Mouse (Mus musculus) regulatory T cell (primary cell): ENCODE measurements at regions not wholly inside any gene's neighbourhood (a gene's known extent, or its start where the extent isn't known, plus 50 kb on each side); places are given as distances from the start of the nearest gene placed in this dataset.

ENCODE experiments used
- in situ Hi-C: fragments of 300-600 bp; cut with MboI, MseI; formaldehyde crosslinking; loops from one replicate; pipeline ENCODE4 v1.15.1; 2025; ENCODE audit warnings: high pct_unique_total_duplicates

GRCm38 (mm10) chr9:26383996-26384395, 349.5 kb upstream of the B3gat1 start:
- in situ Hi-C loops, result no loop called here

- in situ Hi-C loops, result no loop called here
Observed at GRCm38 (mm10) chr9:26398635-26399034, 334.9 kb upstream of the B3gat1 start.

- in situ Hi-C loops, result no loop called here
Observed at GRCm38 (mm10) chr9:26422897-26423823, 310.4 kb upstream of the B3gat1 start.

- in situ Hi-C loops, result no loop called here
Observed at GRCm38 (mm10) chr9:26435507-26435906, 298.0 kb upstream of the B3gat1 start.

GRCm38 (mm10) chr9:26437244-26437643, 296.3 kb upstream of the B3gat1 start:
- in situ Hi-C loops, result no loop called here

GRCm38 (mm10) chr9:26453924-26454323, 279.6 kb upstream of the B3gat1 start:
- in situ Hi-C loops, result no loop called here

- in situ Hi-C loops, result no loop called here
Observed at GRCm38 (mm10) chr9:26461081-26461480, 272.4 kb upstream of the B3gat1 start.

GRCm38 (mm10) chr9:26470694-26471392, 262.7 kb upstream of the B3gat1 start:
- in situ Hi-C loops, result loop anchor here (10.0 kb wide), 1 partner anchor 666 kb away; no protein-coding TSS in a partner anchor

GRCm38 (mm10) chr9:26476341-26476740, 257.2 kb upstream of the B3gat1 start:
- in situ Hi-C loops, result loop anchor here (10.0 kb wide), 1 partner anchor 672 kb away; no protein-coding TSS in a partner anchor

GRCm38 (mm10) chr9:26480881-26481280, 252.6 kb upstream of the B3gat1 start:
- in situ Hi-C loops, result no loop called here

GRCm38 (mm10) chr9:26481890-26482289, 251.6 kb upstream of the B3gat1 start:
- in situ Hi-C loops, result no loop called here

GRCm38 (mm10) chr9:26493740-26494139, 239.8 kb upstream of the B3gat1 start:
- in situ Hi-C loops, result no loop called here

- in situ Hi-C loops, result no loop called here
Observed at GRCm38 (mm10) chr9:26502027-26502426, 231.5 kb upstream of the B3gat1 start.

GRCm38 (mm10) chr9:26505941-26506340, 227.6 kb upstream of the B3gat1 start:
- in situ Hi-C loops, result no loop called here

- in situ Hi-C loops, result no loop called here
Observed at GRCm38 (mm10) chr9:26518651-26519050, 214.9 kb upstream of the B3gat1 start.

GRCm38 (mm10) chr9:26519581-26520501, 213.7 kb upstream of the B3gat1 start:
- in situ Hi-C loops, result no loop called here

GRCm38 (mm10) chr9:26524089-26524488, 209.4 kb upstream of the B3gat1 start:
- in situ Hi-C loops, result no loop called here

- in situ Hi-C loops, result no loop called here
Observed at GRCm38 (mm10) chr9:26528761-26529160, 204.8 kb upstream of the B3gat1 start.

- in situ Hi-C loops, result no loop called here
Observed at GRCm38 (mm10) chr9:26539042-26539441, 194.5 kb upstream of the B3gat1 start.

- in situ Hi-C loops, result no loop called here
Observed at GRCm38 (mm10) chr9:26548328-26548922, 185.1 kb upstream of the B3gat1 start.

- in situ Hi-C loops, result no loop called here
Observed at GRCm38 (mm10) chr9:26549118-26549517, 184.4 kb upstream of the B3gat1 start.
